Mouse (Mus musculus) embryonic fibroblast, embryonic 13.5 days (primary cell): ENCODE measurements around the gene Zfp865.

Experiments used
- CTCF ChIP-seq: IDR thresholded peaks from 2 replicates; pipeline ENCODE4 v1.5.1; 2011; ENCODE audit warnings: mild to moderate bottlenecking, control low read depth, low read length, moderate library complexity, borderline replicate concordance; ENCODE audit not compliant: insufficient read depth
- POLR2A ChIP-seq: IDR thresholded peaks from 2 replicates; pipeline ENCODE4 v1.6.1; 2011; ENCODE audit warnings: low read depth, mild to moderate bottlenecking, control low read depth, low read length, moderate library complexity

GRCm38 (mm10) chr7:4993999-4994788 lies 26.0 kb upstream of the Zfp865 start:
- TF ChIP-seq CTCF (no peak), POLR2A (no peak)
